Comparison of ENCODE assay signal across 8 mouse cellular contexts in genomic region chr17:15787036-15787435, GRCm38 (mm10). TPM values are rescaled to one million over a fixed set of nuclear protein-coding genes. Genes with fewer than 3 reads are reported as not detected.
A peak's percentile ranks its signal among the peaks of the same experiment; 100 is the strongest.
DNase-seq lines count a peak whose midpoint lies in the region; ATAC-seq and TF ChIP-seq lines count a peak whose summit lies in the region.

No protein-coding gene starts in this region.

- H3K4me3 ChIP-seq in kidney, adult 2 months (ENCODE audit: insufficient read depth, low read depth, low read length) = no peak overlapping the region
- no peak overlapping the region for H3K4me3 ChIP-seq in spleen, adult 2 months (ENCODE audit: extremely low read depth, insufficient read depth, insufficient read length)

- TF ChIP-seq POLR2A in kidney, adult 2 months (IDR thresholded peaks at IDR 0.05; ENCODE audit: low read depth, low read length) = no peak
- TF ChIP-seq POLR2A in spleen, adult 2 months (IDR thresholded peaks at IDR 0.05; ENCODE audit: low read depth, low read length) = no peak

- ATAC-seq in CD4-positive, CD25-positive, alpha-beta regulatory T cell, adult 4 months = no peak

- 26% methylated on average over 3 of the region's 3 CpGs for WGBS in kidney, adult 2 months
- WGBS in spleen, adult 2 months = 21% methylated on average over 3 of the region's 3 CpGs

- H3K27ac ChIP-seq in kidney, adult 2 months (ENCODE audit: insufficient read depth, low read depth, low read length) = no peak overlapping the region
- H3K27ac ChIP-seq in spleen, adult 2 months (ENCODE audit: insufficient read depth, low read length) = no peak overlapping the region

- H3K36me3 ChIP-seq in kidney, adult 2 months (ENCODE audit: control insufficient read depth, insufficient read depth, low read length) = no peaks in the 10 kb centered on the region
- no peaks in the 10 kb centered on the region for H3K36me3 ChIP-seq in spleen, adult 2 months (ENCODE audit: control insufficient read depth, insufficient read depth, low read length)

- TF ChIP-seq CTCF in kidney, adult 2 months (conservative IDR thresholded peaks at IDR 0.05; ENCODE audit: insufficient read depth, insufficient read length, low read depth, low read length) = no peak
- TF ChIP-seq CTCF in spleen, adult 2 months (IDR thresholded peaks at IDR 0.05; ENCODE audit: extremely low read depth, insufficient read depth, insufficient read length, insufficient replicate concordance) = peak; percentile 30; the same call in 1 of the 2 replicates

- H3K4me1 ChIP-seq in kidney, adult 2 months (ENCODE audit: control insufficient read depth, insufficient read depth, low read length) = no peaks in the 10 kb centered on the region
- no peaks in the 10 kb centered on the region for H3K4me1 ChIP-seq in spleen, adult 2 months (ENCODE audit: control insufficient read depth, insufficient read depth, insufficient read length)

- DNase-seq in CD4-positive, CD25-positive, alpha-beta regulatory T cell, adult 2 months (ENCODE audit: low read depth, low spot score) = peak; percentile 59
- DNase-seq in kidney, adult 2 months = peak; percentile 33
- no peak for DNase-seq in kidney, adult 18-20 months
- no peak for DNase-seq in spleen, adult 2 months (ENCODE audit: low read depth in 1 of 2, low spot score in 2 of 2)
- no peak for DNase-seq in spleen, postnatal 14 days (ENCODE audit: low spot score in 2 of 2)
- peak; percentile 32 to 45 for DNase-seq in layer of hippocampus, postnatal 10 days (ENCODE audit: low spot score in 2 of 2)
- DNase-seq in urinary bladder, adult 18-20 months (ENCODE audit: low spot score in 2 of 2) = no peak

- no peaks in the 10 kb centered on the region for H3K27me3 ChIP-seq in kidney, adult 2 months (replicated peaks; ENCODE audit: control insufficient read depth, insufficient read depth, low read length)
- no peaks in the 10 kb centered on the region for H3K27me3 ChIP-seq in spleen, adult 2 months (ENCODE audit: control insufficient read depth, insufficient read depth, low read length)

RNA-seq across cellular contexts. Expression of gene Rgmb, which starts 43.8 kb away (rescaled TPM):
- polyA plus RNA-seq in CD4-positive, CD25-positive, alpha-beta regulatory T cell, adult 4 months (2017; shearing (Covaris generic)) = under 1 TPM; 0.56 to 0.60 TPM
- 13.8 and 16.2 TPM in 2 replicates for polyA plus RNA-seq in kidney, adult 2 months (2012; rRNA removed)
- 11.4 and 12.9 TPM in 2 replicates for polyA plus RNA-seq in spleen, adult 2 months (2012; rRNA removed)
- 100 to 1,000 TPM; 108 to 113 TPM for total RNA-seq in layer of hippocampus, postnatal 10 days (2021)

Comparison
In these comparisons a context has a peak if more than half of its experiments do, and no peak if none do; other contexts are left out.
1. DNase-seq: peak in CD4-positive, CD25-positive, alpha-beta regulatory T cell, adult 2 months (single experiment), kidney, adult 2 months (single experiment) and layer of hippocampus, postnatal 10 days (2 of 2); none in kidney, adult 18-20 months (single experiment), spleen, adult 2 months (0 of 2), spleen, postnatal 14 days (0 of 2) and urinary bladder, adult 18-20 months (0 of 2).